Mouse (Mus musculus) heart, postnatal 0 days (tissue): ENCODE measurements at regions not wholly inside any gene's neighbourhood (a gene's known extent, or its start where the extent isn't known, plus 50 kb on each side); places are given as distances from the start of the nearest gene placed in this dataset.

Source experiments
- CTCF ChIP-seq: IDR thresholded peaks from 2 replicates; pipeline ENCODE4 v1.5.1; 2016; ENCODE audit warnings: antibody characterized with exemption, control low read depth, low read depth
- EP300 ChIP-seq: IDR thresholded peaks from 2 replicates; pipeline ENCODE4 v1.6.1; 2016; ENCODE audit warnings: antibody characterized with exemption, low read depth

DNA sequence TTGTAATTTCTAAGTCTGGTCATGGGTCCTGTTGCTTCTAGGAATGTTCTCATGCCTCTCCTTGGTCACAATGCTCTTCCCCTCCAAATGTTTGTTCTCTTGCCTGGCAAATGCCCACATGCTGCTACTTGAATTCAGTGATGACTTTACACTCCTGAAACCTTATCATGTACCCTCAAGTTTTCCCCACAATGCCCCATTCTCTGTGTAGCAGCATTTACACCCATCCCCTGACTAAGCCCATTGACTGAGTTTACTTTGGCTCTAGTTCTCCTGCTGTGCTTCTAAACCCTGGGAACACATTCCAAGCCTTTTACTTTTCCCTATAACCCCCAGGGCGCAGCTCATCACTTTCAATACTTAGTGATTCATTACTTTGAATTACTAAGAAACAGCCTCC lies 110.5 kb upstream of the Tmem108 start:
- TF ChIP-seq CTCF (no peak), EP300 (no peak)
